Mouse (Mus musculus) hindbrain, embryonic 11.5 days (tissue): ENCODE results near the gene Nfix. TPM values are rescaled to one million over a fixed set of nuclear protein-coding genes. Genes with fewer than 3 reads are reported as not detected.

ENCODE experiments used
- ATAC-seq: fragments of 200-750 bp; cut with Nextera tagmentation; 2 replicates; pipeline ENCODE4 v1.8.0; 2017; ENCODE audit warnings: mild to moderate bottlenecking, moderate TSS enrichment, moderate library complexity; ENCODE audit not compliant: low FRiP score
- DNase-seq: peaks from one replicate; pipeline ENCODE4 v3.0.0-alpha.2; 2015; ENCODE audit warnings: low spot score
- H3K27ac ChIP-seq: fragments of 300-500 bp; sonication (generic); 2 replicates; pipeline ENCODE4 v1.5.1; 2014; ENCODE audit warnings: mild to moderate bottlenecking, low read depth, low read length
- H3K27me3 ChIP-seq: fragments of 300-500 bp; sonication (generic); 2 replicates; pipeline ENCODE4 v1.6.1; 2014; ENCODE audit warnings: mild to moderate bottlenecking, low read length, moderate library complexity, mixed read lengths; ENCODE audit not compliant: control insufficient read depth, insufficient read depth
- H3K36me3 ChIP-seq: fragments of 300-500 bp; sonication (generic); 2 replicates; pipeline ENCODE4 v1.6.1; 2014; ENCODE audit warnings: mild to moderate bottlenecking, low read length, moderate library complexity, mixed read lengths; ENCODE audit not compliant: control insufficient read depth, insufficient read depth
- H3K4me1 ChIP-seq: fragments of 300-500 bp; sonication (generic); replicated peaks from 2 replicates; pipeline ENCODE4 v1.6.1; 2014; ENCODE audit warnings: low read length, mixed read lengths; ENCODE audit not compliant: control insufficient read depth, insufficient read depth
- H3K4me2 ChIP-seq: fragments of 300-500 bp; sonication (generic); replicated peaks from 2 replicates; pipeline ENCODE4 v1.6.1; 2014; ENCODE audit warnings: mild to moderate bottlenecking, low read depth, low read length
- H3K4me3 ChIP-seq: fragments of 300-500 bp; sonication (generic); 2 replicates; pipeline ENCODE4 v1.5.1; 2014; ENCODE audit warnings: low read depth, low read length
- H3K9ac ChIP-seq: fragments of 300-500 bp; sonication (generic); 2 replicates; pipeline ENCODE4 v1.6.1; 2014; ENCODE audit warnings: low read depth, low read length
- H3K9me3 ChIP-seq: fragments of 300-500 bp; sonication (generic); 2 replicates; pipeline ENCODE4 v1.6.1; 2016; ENCODE audit warnings: low read length; ENCODE audit not compliant: control insufficient read depth
- WGBS: fragments of 180-500 bp; shearing (Covaris S2); extraction: QIAGEN DNeasy Blood & Tissue Kit; methylation state at CpG from one replicate; pipeline ENCODE4 v1.1.7; 2014; 5-methylcytosine and 5-hydroxymethylcytosine counted together
- polyA plus RNA-seq: library from polyadenylated mRNA; unstranded; fragments of >200 nt; fragmentation: Nextera tagmentation; extraction: Ambion mirVana; gene quantifications from 2 replicates; pipeline ENCODE4 v1.2.1, GENCODE M21; 2014

The Nfix gene
- polyA plus RNA-seq, 1 experiment from 2014 or later = 3.0 TPM

DNA sequence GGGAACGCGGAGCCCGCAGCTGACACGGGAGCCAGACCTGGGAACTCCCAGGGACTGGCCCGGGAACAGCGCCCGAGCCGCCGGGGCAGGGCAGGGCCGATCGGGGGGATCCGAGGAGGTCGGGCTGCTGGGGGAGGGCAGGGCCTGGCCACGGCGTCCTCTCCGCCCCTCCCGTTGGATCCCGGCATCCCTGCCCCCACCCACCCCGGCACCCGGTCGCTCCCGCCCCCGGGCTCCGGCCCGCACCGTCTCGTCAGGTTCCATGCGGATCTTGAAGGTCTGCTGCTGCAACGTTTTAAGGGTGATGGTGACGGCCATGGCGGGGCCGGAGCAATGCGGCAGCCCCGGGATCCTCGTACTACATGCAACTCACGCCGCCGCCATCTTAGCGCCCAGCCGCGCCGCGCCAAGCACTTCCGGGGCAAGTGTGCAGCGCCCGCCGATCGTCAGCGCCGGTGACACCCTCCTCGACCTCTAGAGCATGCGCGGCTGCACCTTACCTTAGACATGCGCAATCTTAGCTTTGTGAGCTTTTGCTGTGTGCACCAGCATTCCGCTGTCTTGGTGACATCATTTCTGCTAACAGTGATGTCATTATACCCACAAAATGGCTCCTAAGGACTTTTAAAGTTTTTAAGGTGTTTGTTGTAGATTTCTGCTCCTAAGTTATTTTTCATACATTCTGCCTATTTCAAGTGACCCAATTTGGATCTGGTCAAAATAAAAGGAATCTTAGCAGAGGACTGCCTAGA is 40.3 kb upstream of the Nfix start, which contains the start of gene Rad23a:
TSS of gene Rad23a (minus strand) at position 418 of the 752 bp plus-strand sequence.
- Histone ChIP-seq H3K9ac (peak within 1 kb of the TSS; percentile 85), H3K36me3 (peaks cover 45% of the 10 kb centered on the region), H3K4me1 (peaks cover 12% of the 10 kb centered on the region), H3K4me3 (peak within 1 kb of the TSS; percentile 96), H3K27ac (peak within 1 kb of the TSS; percentile 75), H3K27me3 (no peaks in the 10 kb centered on the region), H3K4me2 (peak within 1 kb of the TSS; percentile 60), H3K9me3 (no peaks in the 10 kb centered on the region)
- under 1% methylated on average over 54 of the region's 55 CpGs for WGBS
- DNase-seq (peak; percentile 94), ATAC-seq (peak; percentile 96)

- Histone ChIP-seq H3K9ac (peak overlapping the region; percentile 85), H3K4me3 (peak overlapping the region; percentile 96), H3K27ac (peak overlapping the region; percentile 75), H3K4me2 (peak overlapping the region; percentile 60), H3K36me3 (peaks cover 44% of the 10 kb centered on the region), H3K9me3 (no peaks in the 10 kb centered on the region), H3K27me3 (no peaks in the 10 kb centered on the region), H3K4me1 (peaks cover 12% of the 10 kb centered on the region)
- DNase-seq (no peak), ATAC-seq (no peak)
- WGBS = 5% methylated on average over 7 of the region's 7 CpGs
Observed at GRCm38 (mm10) chr8:84839875-84840247, 39.7 kb upstream of the Nfix start.

- peak overlapping the region; percentile 96 for H3K4me3 ChIP-seq
- no peak overlapping the region for H3K27ac ChIP-seq
- no peak for ATAC-seq
- no peak for DNase-seq
- peaks cover 12% of the 10 kb centered on the region; the same call in 1 of the 2 replicates for H3K4me1 ChIP-seq
- H3K9ac ChIP-seq = no peak overlapping the region; the same call in 1 of the 2 replicates
- 97% methylated on average over 2 of the region's 2 CpGs for WGBS
- no peaks in the 10 kb centered on the region for H3K9me3 ChIP-seq
- H3K27me3 ChIP-seq = no peaks in the 10 kb centered on the region
- peaks cover 40% of the 10 kb centered on the region for H3K36me3 ChIP-seq
- peak overlapping the region; percentile 60 for H3K4me2 ChIP-seq
Observed at GRCm38 (mm10) chr8:84839411-84839810, 39.3 kb upstream of the Nfix start.

DNA sequence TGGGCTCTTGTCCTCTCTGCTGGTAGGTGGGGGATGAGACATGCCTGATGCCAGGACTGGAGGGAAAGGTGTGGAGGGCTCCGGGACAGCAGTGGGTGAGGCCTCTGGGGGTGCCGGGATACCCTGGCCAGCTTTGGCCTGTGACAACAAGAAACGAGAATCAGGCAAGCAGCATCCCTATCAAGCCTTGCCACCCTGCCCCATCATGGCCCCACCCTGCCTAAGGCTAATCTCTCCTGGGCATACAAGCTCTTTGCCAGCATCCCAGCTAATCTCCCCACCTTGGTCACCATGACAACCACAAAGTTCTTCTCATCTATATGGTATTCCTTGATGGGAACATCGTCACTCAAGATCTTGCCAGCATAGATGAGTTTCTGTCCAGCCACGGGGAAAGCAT is 38.4 kb upstream of the Nfix start:
- Histone ChIP-seq H3K9me3 (no peaks in the 10 kb centered on the region), H3K4me3 (no peak overlapping the region), H3K4me1 (peaks cover 9% of the 10 kb centered on the region; the same call in 1 of the 2 replicates), H3K36me3 (peaks cover 36% of the 10 kb centered on the region), H3K27me3 (no peaks in the 10 kb centered on the region), H3K27ac (no peak overlapping the region), H3K9ac (no peak overlapping the region), H3K4me2 (no peak overlapping the region)
- no peak for DNase-seq
- 84% methylated on average over 5 of the region's 5 CpGs for WGBS
- ATAC-seq = no peak

DNA sequence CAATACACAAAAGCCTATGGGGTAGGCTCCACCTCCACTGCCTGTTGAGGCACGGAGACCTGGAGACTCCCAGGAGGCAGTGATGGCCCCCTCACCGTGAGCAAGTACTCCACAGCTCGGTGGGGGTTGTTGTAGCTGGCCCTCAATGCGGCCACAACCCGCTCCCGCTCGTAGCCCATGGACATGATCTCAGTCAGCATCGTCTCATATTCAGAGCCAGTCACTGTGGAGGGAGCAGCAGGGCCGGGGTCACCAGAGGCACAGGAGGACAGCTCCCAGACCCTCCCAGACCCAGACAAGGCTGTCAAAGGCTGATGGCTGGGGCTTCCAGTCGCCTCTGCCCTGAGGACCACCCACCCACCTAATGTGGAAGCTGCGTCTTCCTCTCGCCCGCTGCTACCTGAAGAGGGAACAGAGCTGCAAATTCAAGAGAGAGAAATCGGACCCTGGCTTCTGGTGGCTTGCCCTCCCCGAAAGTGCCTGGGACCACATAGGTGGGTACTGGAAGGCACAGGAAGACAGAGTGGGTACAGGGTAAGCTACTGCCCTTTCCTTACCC is 37.8 kb upstream of the Nfix start:
- no peak overlapping the region for H3K4me2 ChIP-seq
- no peak overlapping the region for H3K9ac ChIP-seq
- 79% methylated on average over 15 of the region's 15 CpGs for WGBS
- no peaks in the 10 kb centered on the region for H3K9me3 ChIP-seq
- no peak for DNase-seq
- ATAC-seq = no peak
- H3K4me3 ChIP-seq = no peak overlapping the region
- no peaks in the 10 kb centered on the region for H3K27me3 ChIP-seq
- H3K27ac ChIP-seq = no peak overlapping the region
- peaks cover 31% of the 10 kb centered on the region for H3K36me3 ChIP-seq
- H3K4me1 ChIP-seq = peaks cover 6% of the 10 kb centered on the region; the same call in 1 of the 2 replicates

- WGBS = 62% methylated on average over 8 of the region's 8 CpGs
- Histone ChIP-seq H3K9me3 (no peaks in the 10 kb centered on the region), H3K9ac (no peak overlapping the region), H3K4me1 (peaks cover 5% of the 10 kb centered on the region; the same call in 1 of the 2 replicates), H3K36me3 (peaks cover 24% of the 10 kb centered on the region), H3K27me3 (no peaks in the 10 kb centered on the region), H3K27ac (no peak overlapping the region), H3K4me2 (no peak overlapping the region), H3K4me3 (no peak overlapping the region)
- no peak for DNase-seq
- ATAC-seq = no peak
Observed at GRCm38 (mm10) chr8:84837149-84837911, 37.2 kb upstream of the Nfix start.

GRCm38 (mm10) chr8:84834866-84835855 is 35.0 kb upstream of the Nfix start:
- Histone ChIP-seq H3K4me1 (peaks cover 5% of the 10 kb centered on the region; the same call in 1 of the 2 replicates), H3K27ac (no peak overlapping the region), H3K27me3 (no peaks in the 10 kb centered on the region), H3K9me3 (no peaks in the 10 kb centered on the region), H3K4me3 (no peak overlapping the region), H3K9ac (no peak overlapping the region), H3K36me3 (peaks cover 20% of the 10 kb centered on the region; the same call in 1 of the 2 replicates), H3K4me2 (no peak overlapping the region)
- 86% methylated on average over 10 of the region's 10 CpGs for WGBS
- DNase-seq (no peak), ATAC-seq (no peak)
